Mouse (Mus musculus) CH12.LX (cell line): ENCODE data around the gene Rtf2. TPM values are rescaled to one million over a fixed set of nuclear protein-coding genes. Genes with fewer than 3 reads are reported as not detected.

ENCODE experiments used
- DNase-seq: peaks from one replicate; pipeline ENCODE4 v3.0.0-alpha.2; 2013; ENCODE audit errors: extremely low read depth
- H3K27ac ChIP-seq: 2 replicates; pipeline ENCODE4 v1.5.1; 2012; ENCODE audit warnings: low read depth, mild to moderate bottlenecking, control low read depth, moderate library complexity; ENCODE audit not compliant: insufficient read depth
- H3K27me3 ChIP-seq: replicated peaks from 2 replicates; pipeline ENCODE3; 2012; ENCODE audit warnings: inconsistent platforms
- H3K36me3 ChIP-seq, 2 experiments: replicated peaks in 1 of 2; 2 replicates each; pipeline versions ENCODE3 to v1.6.1; 2012; ENCODE audit warnings: inconsistent platforms in 1 of 2, low read length in 1 of 2, mild to moderate bottlenecking in 1 of 2, mixed read lengths in 1 of 2, moderate library complexity in 1 of 2; ENCODE audit not compliant: control insufficient read depth in 1 of 2, insufficient read depth in 1 of 2
- H3K4me1 ChIP-seq, 2 experiments: 2 replicates each; pipeline ENCODE4 v1.6.1; 2012; ENCODE audit warnings: inconsistent platforms in 1 of 2, moderate library complexity in 1 of 2; ENCODE audit not compliant: insufficient read depth in 2 of 2, control insufficient read depth in 1 of 2
- H3K4me2 ChIP-seq: 2 replicates; pipeline ENCODE4 v1.6.1; 2012; ENCODE audit warnings: low read depth, mild to moderate bottlenecking, control low read depth; ENCODE audit not compliant: poor library complexity, insufficient read depth, severe bottlenecking
- H3K4me3 ChIP-seq, 3 experiments: fragments of 150-350 bp in 1 of 3; sonication (generic) in 1 of 3; replicated peaks in 1 of 3; 2 replicates each; pipeline versions ENCODE3 to v1.5.1; 2011 to 2012; ENCODE audit warnings: low read depth in 2 of 3, low read length in 2 of 3, mild to moderate bottlenecking in 2 of 3, moderate library complexity in 2 of 3, control low read depth in 1 of 3, improper control_type of control experiment in 1 of 3, inconsistent platforms in 1 of 3, mixed read lengths in 1 of 3; ENCODE audit not compliant: poor library complexity in 1 of 3
- H3K79me2 ChIP-seq: replicated peaks from 2 replicates; pipeline ENCODE4 v1.6.1; 2012; ENCODE audit warnings: mild to moderate bottlenecking, moderate library complexity; ENCODE audit not compliant: control insufficient read depth, poor library complexity, insufficient read depth, severe bottlenecking; ENCODE audit errors: extremely low read depth
- H3K9ac ChIP-seq: 2 replicates; pipeline ENCODE4 v1.6.1; 2012; ENCODE audit warnings: low read depth, mild to moderate bottlenecking, control low read depth, moderate library complexity; ENCODE audit not compliant: insufficient read depth
- H3K9me3 ChIP-seq: replicated peaks from 2 replicates; pipeline ENCODE3; 2012; ENCODE audit warnings: low read length, inconsistent platforms, mixed read lengths
- CHD1 ChIP-seq: IDR thresholded peaks from 2 replicates; pipeline ENCODE4 v1.6.1; 2012; ENCODE audit warnings: low read depth, low read length, improper control_type of control experiment, inconsistent platforms
- CHD2 ChIP-seq: IDR thresholded peaks from 2 replicates; pipeline ENCODE4 v1.6.1; 2011; ENCODE audit warnings: low read length, improper control_type of control experiment
- CTCF ChIP-seq, 2 experiments: IDR thresholded peaks in 1 of 2; conservative IDR thresholded peaks in 1 of 2; 2 replicates each; pipeline ENCODE4 v1.5.1; 2011 to 2012; ENCODE audit warnings: low read depth in 2 of 2, low read length in 2 of 2, improper control_type of control experiment in 1 of 2, inconsistent platforms in 1 of 2, mild to moderate bottlenecking in 1 of 2, moderate library complexity in 1 of 2
- ELF1 ChIP-seq: IDR thresholded peaks from 2 replicates; pipeline ENCODE4 v1.6.1; 2014; ENCODE audit warnings: low read depth, mild to moderate bottlenecking, inconsistent platforms, low read length, improper control_type of control experiment
- GABPA ChIP-seq: IDR thresholded peaks from 2 replicates; pipeline ENCODE4 v1.6.1; 2012; ENCODE audit warnings: low read depth, low read length, improper control_type of control experiment, inconsistent platforms; ENCODE audit not compliant: insufficient replicate concordance
- HCFC1 ChIP-seq: IDR thresholded peaks from 2 replicates; pipeline ENCODE4 v1.6.1; 2012; ENCODE audit warnings: low read depth, mild to moderate bottlenecking, inconsistent platforms, low read length, improper control_type of control experiment
- JUN ChIP-seq: IDR thresholded peaks from 2 replicates; pipeline ENCODE4 v1.6.1; 2011; ENCODE audit warnings: low read depth, mild to moderate bottlenecking, low read length, improper control_type of control experiment, moderate library complexity; ENCODE audit not compliant: insufficient read depth
- KAT2A ChIP-seq: IDR thresholded peaks from 2 replicates; pipeline ENCODE4 v1.6.1; 2012; ENCODE audit warnings: low read length, improper control_type of control experiment, inconsistent platforms; ENCODE audit not compliant: insufficient replicate concordance
- MAX ChIP-seq: IDR thresholded peaks from 2 replicates; pipeline ENCODE4 v1.6.1; 2011; ENCODE audit warnings: low read length, improper control_type of control experiment
- MAZ ChIP-seq: IDR thresholded peaks from 2 replicates; pipeline ENCODE4 v1.6.1; 2012; ENCODE audit warnings: low read depth, mild to moderate bottlenecking, inconsistent platforms, low read length, improper control_type of control experiment, moderate library complexity
- MEF2A ChIP-seq: IDR thresholded peaks from 2 replicates; pipeline ENCODE4 v1.6.1; 2014; ENCODE audit warnings: low read depth, mild to moderate bottlenecking, inconsistent platforms, low read length, improper control_type of control experiment, borderline replicate concordance
- MXI1 ChIP-seq: IDR thresholded peaks from 2 replicates; pipeline ENCODE4 v1.6.1; 2011; ENCODE audit warnings: mild to moderate bottlenecking, low read depth, low read length, improper control_type of control experiment
- MYC ChIP-seq: IDR thresholded peaks from 2 replicates; pipeline ENCODE4 v1.6.1; 2011; ENCODE audit warnings: low read depth, mild to moderate bottlenecking, improper control_type of control experiment, low read length
- NELFE ChIP-seq: IDR thresholded peaks from 2 replicates; pipeline ENCODE4 v1.6.1; 2011; ENCODE audit warnings: low read depth, low read length, improper control_type of control experiment
- NRF1 ChIP-seq: IDR thresholded peaks from 2 replicates; pipeline ENCODE4 v1.6.1; 2014; ENCODE audit warnings: low read depth, mild to moderate bottlenecking, inconsistent platforms, low read length, improper control_type of control experiment, moderate library complexity
- POLR2A ChIP-seq: IDR thresholded peaks from 2 replicates; pipeline ENCODE4 v1.6.1; 2011; ENCODE audit warnings: low read depth, mild to moderate bottlenecking, improper control_type of control experiment, low read length
- RCOR1 ChIP-seq: conservative IDR thresholded peaks from 2 replicates; pipeline ENCODE4 v1.6.1; 2012; ENCODE audit warnings: low read depth, mild to moderate bottlenecking, inconsistent platforms, low read length, improper control_type of control experiment
- TCF12 ChIP-seq: IDR thresholded peaks from 2 replicates; pipeline ENCODE4 v1.6.1; 2014; ENCODE audit warnings: low read depth, mild to moderate bottlenecking, inconsistent platforms, low read length, improper control_type of control experiment
- UBTF ChIP-seq: IDR thresholded peaks from 2 replicates; pipeline ENCODE4 v1.6.1; 2012; ENCODE audit warnings: low read depth, mild to moderate bottlenecking, inconsistent platforms, low read length, improper control_type of control experiment, moderate library complexity
- USF1 ChIP-seq: IDR thresholded peaks from 2 replicates; pipeline ENCODE4 v1.6.1; 2014; ENCODE audit warnings: low read depth, mild to moderate bottlenecking, inconsistent platforms, low read length, improper control_type of control experiment
- USF2 ChIP-seq: conservative IDR thresholded peaks from 2 replicates; pipeline ENCODE4 v1.6.1; 2011; ENCODE audit warnings: low read depth, low read length, improper control_type of control experiment
- ZC3H11A ChIP-seq: IDR thresholded peaks from 2 replicates; pipeline ENCODE4 v1.6.1; 2012; ENCODE audit warnings: low read depth, mild to moderate bottlenecking, inconsistent platforms, low read length, improper control_type of control experiment
- ZMIZ1 ChIP-seq: IDR thresholded peaks from 2 replicates; pipeline ENCODE4 v1.6.1; 2012; ENCODE audit warnings: low read depth, mild to moderate bottlenecking, inconsistent platforms, low read length, improper control_type of control experiment
- dilution Hi-C: fragments of 300-500 bp; cut with MboI; formaldehyde crosslinking; loops from 2 replicates; pipeline ENCODE4 v1.14.3; 2020; ENCODE audit warnings: low sequenced_read_pairs; ENCODE audit not compliant: extremely low pct_unique_long_range_greater_than_20kb, extremely low pct_ligation_motif_present
- in situ Hi-C: fragments of 300-500 bp; cut with MboI; formaldehyde crosslinking; loops from 3 replicates; pipeline ENCODE4 v1.14.3; 2019; ENCODE audit warnings: low sequenced_read_pairs, low pct_ligation_motif_present, low pct_unique_long_range_greater_than_20kb, mixed read lengths
- polyA plus RNA-seq: library from polyadenylated mRNA; unstranded; fragments of >175 nt; gene quantifications from 2 replicates; pipeline ENCODE4 v1.2.1, GENCODE M21; 2012; ENCODE audit warnings: low read depth; ENCODE audit not compliant: insufficient read length
- total RNA-seq, 2 experiments: library from RNA; depleted of rRNA; stranded (reverse); fragments of 300-350 nt in 1 of 2; fragments of >200 nt in 1 of 2; gene quantifications; 2 replicates each; pipeline ENCODE4 v1.2.3; 2012 to 2014

The Rtf2 gene
- total and polyA plus RNA-seq, 3 experiments: 60.3 to 72.9 (median 61.4) TPM

- no peak overlapping the region for H3K4me3 ChIP-seq
- H3K4me2 ChIP-seq: no peak overlapping the region
- H3K9ac ChIP-seq: no peak overlapping the region
- TF ChIP-seq JUN (no peak), NRF1 (no peak), MXI1 (no peak), GABPA (no peak), TCF12 (no peak), MAX (no peak), UBTF (no peak), CTCF (conservative IDR thresholded peaks at IDR 0.05 in 1 of 2, IDR thresholded peaks at IDR 0.05 in 1 of 2; ENCODE audit: low read depth in 2 of 2, low read length in 2 of 2) (no peak), MYC (no peak), POLR2A (no peak), MAZ (no peak), USF1 (no peak), CHD2 (no peak)
- DNase-seq: no peak
- peaks cover 74 to 91% of the 10 kb centered on the region in 2 experiments for H3K36me3 ChIP-seq
- no peaks in the 10 kb centered on the region for H3K27me3 ChIP-seq
- H3K79me2 ChIP-seq: no peaks in the 10 kb centered on the region
- no peaks in the 10 kb centered on the region for H3K4me1 ChIP-seq
- in situ Hi-C loops: no loop called here
- no peaks in the 10 kb centered on the region for H3K9me3 ChIP-seq
- dilution Hi-C loops: no loop called here
- no peak overlapping the region for H3K27ac ChIP-seq
Observed at GRCm38 (mm10) chr2:172460647-172461046, 20.3 kb downstream of the Rtf2 start.

- TF ChIP-seq POLR2A (no peak), ZC3H11A (no peak), NELFE (no peak), KAT2A (no peak), USF2 (no peak), CHD1 (no peak), RCOR1 (no peak), HCFC1 (no peak), ELF1 (no peak), ZMIZ1 (no peak), MEF2A (no peak)
- TF ChIP-seq, all 38 proteins: peak for 0
- H3K27ac ChIP-seq: no peak overlapping the region
- H3K79me2 ChIP-seq: no peaks in the 10 kb centered on the region
- H3K4me3 ChIP-seq: no peak overlapping the region
- no peaks in the 10 kb centered on the region for H3K27me3 ChIP-seq
- H3K4me1 ChIP-seq: no peaks in the 10 kb centered on the region
- no peak overlapping the region for H3K4me2 ChIP-seq
- no peaks in the 10 kb centered on the region for H3K9me3 ChIP-seq
- DNase-seq: no peak
- dilution Hi-C loops (no loop called here), in situ Hi-C loops (no loop called here)
- H3K9ac ChIP-seq: no peak overlapping the region
- H3K36me3 ChIP-seq: peaks cover 73 to 91% of the 10 kb centered on the region in 2 experiments
Observed at GRCm38 (mm10) chr2:172462813-172463212, 22.5 kb downstream of the Rtf2 start.
